Comparison of ENCODE assay signal across 8 mouse cellular contexts in the genomic region with DNA sequence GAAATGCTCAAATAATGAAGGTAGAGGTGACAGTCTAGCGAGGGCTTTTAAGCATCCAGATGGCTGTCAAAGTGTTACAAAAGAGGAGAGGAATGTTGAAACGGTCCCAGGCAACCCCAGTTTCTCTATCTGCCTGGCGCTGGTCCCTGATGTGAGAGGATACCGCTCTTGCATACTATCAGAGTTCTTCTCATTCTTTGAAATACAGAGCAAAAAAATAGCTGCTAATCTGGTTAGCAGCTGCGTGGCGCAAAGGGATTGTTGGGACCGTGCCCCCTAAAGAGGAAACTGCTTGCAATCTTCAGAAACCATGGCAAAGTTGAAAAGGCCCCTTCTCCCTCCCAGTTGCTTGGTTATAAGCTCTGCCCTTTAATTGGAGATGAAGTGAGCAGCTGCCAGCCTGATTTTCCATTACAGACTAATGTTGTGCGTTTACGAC. TPM values are rescaled to one million over a fixed set of nuclear protein-coding genes. Genes with fewer than 3 reads are reported as not detected.
DNase-seq lines count a peak whose midpoint lies in the region; ATAC-seq and TF ChIP-seq lines count a peak whose summit lies in the region.

No protein-coding gene starts in this region.

- H3K27ac ChIP-seq in heart, embryonic 16.5 days (ENCODE audit: low read length) = no peak overlapping the region
- peak overlapping the region; percentile 81 for H3K27ac ChIP-seq in forebrain, embryonic 15.5 days (replicated peaks)
- peak overlapping the region; percentile 82 for H3K27ac ChIP-seq in midbrain, embryonic 13.5 days
- no peak overlapping the region for H3K27ac ChIP-seq in liver, postnatal 0 days (ENCODE audit: low read depth)

- H3K4me1 ChIP-seq in heart, embryonic 16.5 days (ENCODE audit: control insufficient read depth, insufficient read depth, low read length) = peaks cover 6% of the 10 kb centered on the region; the same call in 1 of the 2 replicates
- peaks cover 29% of the 10 kb centered on the region for H3K4me1 ChIP-seq in forebrain, embryonic 15.5 days
- H3K4me1 ChIP-seq in midbrain, embryonic 13.5 days (replicated peaks) = peaks cover 34% of the 10 kb centered on the region
- no peaks in the 10 kb centered on the region for H3K4me1 ChIP-seq in liver, postnatal 0 days (ENCODE audit: insufficient read depth)

- no peak for ATAC-seq in heart, embryonic 16.5 days (replicated peaks; ENCODE audit: extremely low read depth, insufficient read depth, low FRiP score)
- ATAC-seq in forebrain, embryonic 15.5 days (replicated peaks) = peak; percentile 42
- peak; percentile 53 for ATAC-seq in midbrain, embryonic 13.5 days
- no peak for ATAC-seq in liver, postnatal 0 days

- peak overlapping the region; percentile 96 for H3K4me2 ChIP-seq in heart, embryonic 16.5 days (ENCODE audit: low read depth, low read length)
- peak overlapping the region; percentile 89 for H3K4me2 ChIP-seq in forebrain, embryonic 15.5 days (replicated peaks)
- H3K4me2 ChIP-seq in midbrain, embryonic 13.5 days (replicated peaks) = peak overlapping the region; percentile 91
- no peak overlapping the region for H3K4me2 ChIP-seq in liver, postnatal 0 days (ENCODE audit: low read depth, low read length)

- WGBS in heart, embryonic 16.5 days = 5% methylated on average over 9 of the region's 9 CpGs
- 1% methylated on average over 9 of the region's 9 CpGs for WGBS in forebrain, embryonic 15.5 days
- WGBS in midbrain, embryonic 13.5 days = 1% methylated on average over 9 of the region's 9 CpGs
- 14% methylated on average over 9 of the region's 9 CpGs for WGBS in liver, postnatal 0 days (ENCODE audit: insufficient replicate concordance)

- peak overlapping the region; percentile 62 for H3K4me3 ChIP-seq in heart, embryonic 16.5 days (ENCODE audit: low read length)
- H3K4me3 ChIP-seq in forebrain, embryonic 15.5 days = peak overlapping the region; percentile 65
- peak overlapping the region; percentile 73 for H3K4me3 ChIP-seq in midbrain, embryonic 13.5 days (replicated peaks)
- no peak overlapping the region for H3K4me3 ChIP-seq in liver, postnatal 0 days (ENCODE audit: low read depth, low read length)

- no peak for TF ChIP-seq EP300 in liver, postnatal 0 days (IDR thresholded peaks at IDR 0.05; ENCODE audit: low read depth)

- no peaks in the 10 kb centered on the region for H3K36me3 ChIP-seq in heart, embryonic 16.5 days (ENCODE audit: control insufficient read depth, insufficient read depth)
- H3K36me3 ChIP-seq in forebrain, embryonic 15.5 days = no peaks in the 10 kb centered on the region
- no peaks in the 10 kb centered on the region for H3K36me3 ChIP-seq in midbrain, embryonic 13.5 days
- no peaks in the 10 kb centered on the region for H3K36me3 ChIP-seq in liver, postnatal 0 days (replicated peaks; ENCODE audit: insufficient read depth, low read length)

- DNase-seq in heart, adult 18-20 months = no peak
- DNase-seq in cerebellum, postnatal 14 days = peak; percentile 40 to 43
- no peak for DNase-seq in yolk sac, embryonic 10.5 days (ENCODE audit: low spot score)
- no peak for DNase-seq in liver, postnatal 0 days
- DNase-seq in MN1 (ENCODE audit: low spot score) = no peak

- no peak for TF ChIP-seq CTCF in liver, postnatal 0 days (IDR thresholded peaks at IDR 0.05; ENCODE audit: low read depth)

- H3K9ac ChIP-seq in heart, embryonic 16.5 days (ENCODE audit: low read length) = no peak overlapping the region
- H3K9ac ChIP-seq in forebrain, embryonic 15.5 days (replicated peaks) = peak overlapping the region; percentile 65
- peak overlapping the region; percentile 75 for H3K9ac ChIP-seq in midbrain, embryonic 13.5 days (replicated peaks)
- no peak overlapping the region for H3K9ac ChIP-seq in liver, postnatal 0 days (replicated peaks)

- peaks cover 39% of the 10 kb centered on the region for H3K27me3 ChIP-seq in heart, embryonic 16.5 days (ENCODE audit: control insufficient read depth, insufficient read depth, low read length)
- H3K27me3 ChIP-seq in forebrain, embryonic 15.5 days = no peaks in the 10 kb centered on the region
- peaks cover 5% of the 10 kb centered on the region; the same call in 1 of the 2 replicates for H3K27me3 ChIP-seq in midbrain, embryonic 13.5 days
- H3K27me3 ChIP-seq in liver, postnatal 0 days (ENCODE audit: insufficient read depth, low read length) = peaks cover 27% of the 10 kb centered on the region

- no peaks in the 10 kb centered on the region for H3K9me3 ChIP-seq in heart, embryonic 16.5 days (replicated peaks; ENCODE audit: control insufficient read depth, low read length)
- no peaks in the 10 kb centered on the region for H3K9me3 ChIP-seq in forebrain, embryonic 15.5 days
- H3K9me3 ChIP-seq in midbrain, embryonic 13.5 days = no peaks in the 10 kb centered on the region
- no peaks in the 10 kb centered on the region for H3K9me3 ChIP-seq in liver, postnatal 0 days (ENCODE audit: low read length)

RNA-seq across cellular contexts. Expression of gene Cdh8, which starts 1.8 kb away (rescaled TPM):
- 2.7 and 3.6 TPM in 2 replicates for polyA plus RNA-seq in heart, embryonic 16.5 days (2015; fragmentation: Nextera tagmentation; extraction: Ambion mirVana)
- under 1 TPM; 0.46 to 0.50 TPM for total RNA-seq in heart, adult 18-20 months (2021)
- 39.8 and 40.1 TPM in 2 replicates for polyA plus RNA-seq in forebrain, embryonic 15.5 days (2015; fragmentation: Nextera tagmentation; extraction: Ambion mirVana)
- polyA plus RNA-seq in midbrain, embryonic 13.5 days (2015; fragmentation: Nextera tagmentation; extraction: Ambion mirVana) = 45.3 and 47.0 TPM in 2 replicates
- not detected in 2 replicates for polyA plus RNA-seq in liver, postnatal 0 days (2015; fragmentation: Nextera tagmentation; extraction: Ambion mirVana)

Comparison
In these comparisons a context has a peak if more than half of its experiments do, and no peak if none do; other contexts are left out.
1. ATAC-seq: peak in forebrain, embryonic 15.5 days (single experiment) and midbrain, embryonic 13.5 days (single experiment); none in heart, embryonic 16.5 days (single experiment) and liver, postnatal 0 days (single experiment).
2. H3K27ac ChIP-seq: peak in forebrain, embryonic 15.5 days (single experiment) and midbrain, embryonic 13.5 days (single experiment); none in heart, embryonic 16.5 days (single experiment) and liver, postnatal 0 days (single experiment).
3. H3K9ac ChIP-seq: peak in forebrain, embryonic 15.5 days (single experiment) and midbrain, embryonic 13.5 days (single experiment); none in heart, embryonic 16.5 days (single experiment) and liver, postnatal 0 days (single experiment).
4. DNase-seq: peak in cerebellum, postnatal 14 days (2 of 2); none in heart, adult 18-20 months (0 of 2), yolk sac, embryonic 10.5 days (single experiment), liver, postnatal 0 days (single experiment) and MN1 (single experiment).